ENCODE assay signal across 8 mouse cellular contexts in the genomic region with DNA sequence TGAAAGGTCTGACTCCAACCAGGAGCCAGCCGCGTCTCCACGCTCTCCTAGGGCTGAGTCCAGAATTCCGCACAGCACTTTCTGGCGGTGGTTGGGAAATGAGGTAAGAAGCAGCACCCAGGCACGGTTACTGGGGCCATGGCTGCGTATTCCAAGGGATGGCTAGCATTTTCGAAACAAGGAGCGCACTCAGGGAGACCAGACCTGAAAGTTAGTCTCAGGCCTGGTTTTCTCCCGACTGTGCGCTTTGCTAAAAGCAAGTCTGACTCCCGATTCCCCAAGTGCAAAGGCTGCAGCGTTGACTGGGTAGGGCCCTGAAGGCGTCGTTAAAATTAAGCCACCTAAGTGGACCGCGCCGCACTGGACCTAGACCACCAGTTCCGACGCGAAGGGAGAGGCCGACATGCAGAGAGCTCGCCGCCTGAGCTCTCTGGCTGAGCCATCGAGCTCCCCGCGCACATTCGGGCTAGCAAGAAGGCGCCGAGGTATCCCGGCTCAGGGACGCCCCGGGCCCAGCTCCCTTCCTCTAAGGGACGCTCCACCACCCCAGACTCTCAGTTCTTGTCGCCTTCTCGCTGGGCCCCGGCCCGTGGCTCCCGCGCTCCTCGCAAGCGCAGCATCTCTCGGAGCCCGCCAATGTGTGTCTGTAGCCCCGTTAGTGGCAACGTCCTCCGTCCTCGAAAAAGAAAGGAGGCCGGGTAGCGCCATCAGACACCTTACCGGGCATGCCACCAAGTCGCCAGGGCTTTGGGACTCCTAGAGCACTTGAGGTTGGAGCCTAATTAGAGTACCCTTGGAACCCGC. TPM values are rescaled to one million over a fixed set of nuclear protein-coding genes. Genes with fewer than 3 reads are reported as not detected.
DNase-seq lines count a peak whose midpoint lies in the region; ATAC-seq lines count a peak whose summit lies in the region.

No protein-coding gene starts in this region.

- peaks cover 8% of the 10 kb centered on the region for H3K36me3 ChIP-seq in heart, embryonic 13.5 days

- ATAC-seq in heart, embryonic 13.5 days (ENCODE audit: extremely low read depth, insufficient number of reproducible peaks, low FRiP score, low TSS enrichment), result no peak
- no peak for ATAC-seq in inflammation-experienced regulatory T-cells, adult 6 months

- H3K9me3 ChIP-seq in heart, embryonic 13.5 days, result no peaks in the 10 kb centered on the region

- H3K27ac ChIP-seq in heart, embryonic 13.5 days (replicated peaks), result peak overlapping the region; percentile 84

- DNase-seq in spleen, adult 18-20 months, result peak; percentile 7 to 20
- DNase-seq in spleen, adult 12 weeks (ENCODE audit: low spot score), result no peak
- DNase-seq in embryo, embryonic 10.5 days (ENCODE audit: low spot score), result peak; percentile 66
- peak; percentile 59 for DNase-seq in kidney, postnatal 10 days
- DNase-seq in lung, postnatal 14 days, result peak; percentile 36
- DNase-seq in spleen, postnatal 10 days (ENCODE audit: low spot score in 2 of 2), result peak; percentile 16 to 22

- peak overlapping the region; percentile 91 for H3K4me3 ChIP-seq in heart, embryonic 13.5 days

- peak overlapping the region; percentile 94 for H3K4me2 ChIP-seq in heart, embryonic 13.5 days

- H3K4me1 ChIP-seq in heart, embryonic 13.5 days, result peaks cover 50% of the 10 kb centered on the region

- H3K9ac ChIP-seq in heart, embryonic 13.5 days, result peak overlapping the region; percentile 95

- WGBS in heart, embryonic 13.5 days, result under 1% methylated on average over 53 of the region's 53 CpGs

- no peaks in the 10 kb centered on the region for H3K27me3 ChIP-seq in heart, embryonic 13.5 days (replicated peaks)

RNA-seq across cellular contexts. Expression of a gene that starts 1.3 kb away (rescaled TPM):
- 11.4 and 11.7 TPM in 2 replicates for polyA plus RNA-seq in heart, embryonic 13.5 days (2015; fragmentation: Nextera tagmentation; extraction: Ambion mirVana)
- under 1 TPM in 2 of 3 experiments, not detected in 1; 0.18 to 0.27 TPM for polyA plus RNA-seq in inflammation-experienced regulatory T-cells, adult 6 months (2017; shearing (Covaris generic))

RNA-seq across cellular contexts. Expression of a gene that starts 30.6 kb away (rescaled TPM):
- polyA plus RNA-seq in heart, embryonic 13.5 days (2015; fragmentation: Nextera tagmentation; extraction: Ambion mirVana), result 79.0 and 86.7 TPM in 2 replicates
- polyA plus RNA-seq in inflammation-experienced regulatory T-cells, adult 6 months (2017; shearing (Covaris generic)), result 100 to 1,000 TPM; 126 to 220 (median 159) TPM
